Mouse (Mus musculus) CD8-positive naive resting alpha-beta T cell, adult 2 months (primary cell): ENCODE measurements around the gene Nebl.
A peak's percentile ranks its signal among the peaks of the same experiment; 100 is the strongest.

ENCODE experiments used
- DNase-seq, 2 experiments: peaks; one replicate each; pipeline ENCODE4 v3.0.0; 2022; ENCODE audit warnings: low read depth in 2 of 2, low spot score in 2 of 2

Nebl gene

DNA sequence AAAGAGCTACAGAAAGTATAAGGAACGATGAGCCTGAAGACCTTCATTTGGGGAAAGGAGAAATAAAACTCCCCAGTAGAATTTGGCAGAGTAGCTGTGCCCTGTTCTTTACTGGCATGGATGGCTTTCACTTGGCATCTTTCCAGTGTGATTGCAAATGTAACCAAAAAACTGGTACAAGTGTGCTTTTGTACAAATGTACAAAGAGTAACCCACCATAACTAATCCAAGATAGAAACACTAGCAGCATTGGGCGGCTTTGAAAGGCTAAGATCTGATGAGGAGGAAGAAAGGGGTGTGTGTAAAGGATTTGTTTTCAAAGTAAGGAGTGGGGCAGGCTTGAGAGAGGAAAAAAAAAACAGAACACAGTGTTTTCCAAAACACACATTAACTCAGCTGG, 21.2 kb downstream of the Nebl start:
- DNase-seq, result no peak

DNA sequence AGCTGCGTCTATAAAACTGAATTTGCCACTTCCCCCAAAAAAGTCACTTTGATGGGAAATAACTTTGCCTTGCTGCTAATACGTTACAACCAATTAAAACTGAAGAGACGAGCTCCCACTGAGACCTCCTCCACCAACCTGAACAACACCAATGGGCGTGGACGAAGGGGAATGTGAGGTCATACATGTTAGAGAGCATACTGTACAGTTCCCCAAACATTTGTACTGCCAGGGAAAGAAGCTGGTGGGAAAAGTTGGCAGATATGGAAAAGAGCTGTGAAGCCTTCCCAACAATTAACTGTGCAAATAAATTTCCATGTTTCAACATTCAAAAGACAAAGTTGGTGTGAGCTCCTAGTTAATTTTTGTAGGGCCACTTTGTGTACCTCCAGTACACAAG, 25.3 kb downstream of the Nebl start:
- no peak for DNase-seq

DNA sequence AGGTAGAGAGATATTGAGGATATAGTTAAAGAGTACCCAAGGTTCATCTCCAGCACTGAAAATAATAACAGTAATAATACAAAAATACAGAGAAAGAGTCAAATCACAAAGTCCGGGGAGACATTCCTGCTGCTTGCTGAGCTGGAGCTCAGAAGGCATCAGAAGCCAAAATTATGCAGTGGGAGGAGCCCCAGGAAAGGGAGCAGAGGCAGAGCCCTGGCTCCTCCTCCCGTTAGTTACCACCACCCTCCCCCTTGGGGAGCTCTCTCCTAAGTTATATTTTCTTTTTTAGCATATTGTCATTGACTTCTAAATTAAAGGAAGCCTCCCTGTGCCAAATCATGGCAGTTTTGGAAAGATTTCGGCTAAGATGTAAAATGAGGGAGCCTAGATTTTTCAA, 25.8 kb downstream of the Nebl start:
- no peak for DNase-seq

DNA sequence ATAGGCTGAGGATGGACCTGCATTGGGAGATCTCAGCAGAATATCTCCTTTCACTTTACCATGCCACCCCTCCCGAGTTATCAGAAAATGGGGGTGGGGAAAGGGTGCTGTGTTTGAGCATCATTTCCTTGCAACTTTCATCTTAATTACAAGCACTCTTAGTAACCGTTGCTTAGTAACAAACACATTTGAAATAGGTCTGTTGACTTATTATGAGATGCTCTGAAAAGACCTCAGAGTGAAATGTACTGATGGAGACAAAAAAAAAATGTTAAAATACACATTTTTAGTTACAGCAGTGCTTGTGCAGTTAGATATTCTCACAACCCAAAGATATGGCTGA, 28.1 kb downstream of the Nebl start:
- peak; percentile 4 to 14 for DNase-seq

DNA sequence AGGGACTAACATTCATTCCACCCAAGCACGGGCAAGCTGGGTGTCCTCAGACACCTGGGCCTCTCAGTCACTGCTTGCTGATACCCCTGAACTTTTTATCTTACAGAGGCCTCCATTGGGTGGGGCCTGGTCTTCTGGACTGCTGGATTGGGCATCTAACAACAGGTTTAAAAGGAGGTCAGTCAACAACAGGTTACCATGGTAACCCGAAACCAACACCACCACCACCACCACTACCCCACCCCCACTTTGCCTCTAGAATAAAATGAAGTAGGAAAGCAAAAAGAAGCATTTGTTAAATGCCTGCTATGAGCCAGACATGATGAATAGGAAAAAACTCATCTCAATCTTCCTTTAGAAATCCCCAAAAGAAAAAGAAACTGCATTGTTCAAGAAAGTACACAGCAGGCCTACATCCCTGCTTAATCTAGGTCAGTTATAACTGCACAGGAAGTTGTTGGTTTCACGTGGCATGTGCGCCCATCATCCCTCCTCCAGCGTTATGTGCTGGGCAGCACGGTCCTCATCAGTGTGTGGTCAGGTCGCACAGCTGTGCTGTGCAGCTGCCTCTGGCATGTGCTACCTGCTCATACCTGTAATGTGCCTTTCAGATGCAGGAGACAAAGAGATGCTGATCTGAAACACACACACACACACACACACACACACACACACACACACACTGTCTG, 28.6 kb downstream of the Nebl start:
- DNase-seq, result no peak

DNA sequence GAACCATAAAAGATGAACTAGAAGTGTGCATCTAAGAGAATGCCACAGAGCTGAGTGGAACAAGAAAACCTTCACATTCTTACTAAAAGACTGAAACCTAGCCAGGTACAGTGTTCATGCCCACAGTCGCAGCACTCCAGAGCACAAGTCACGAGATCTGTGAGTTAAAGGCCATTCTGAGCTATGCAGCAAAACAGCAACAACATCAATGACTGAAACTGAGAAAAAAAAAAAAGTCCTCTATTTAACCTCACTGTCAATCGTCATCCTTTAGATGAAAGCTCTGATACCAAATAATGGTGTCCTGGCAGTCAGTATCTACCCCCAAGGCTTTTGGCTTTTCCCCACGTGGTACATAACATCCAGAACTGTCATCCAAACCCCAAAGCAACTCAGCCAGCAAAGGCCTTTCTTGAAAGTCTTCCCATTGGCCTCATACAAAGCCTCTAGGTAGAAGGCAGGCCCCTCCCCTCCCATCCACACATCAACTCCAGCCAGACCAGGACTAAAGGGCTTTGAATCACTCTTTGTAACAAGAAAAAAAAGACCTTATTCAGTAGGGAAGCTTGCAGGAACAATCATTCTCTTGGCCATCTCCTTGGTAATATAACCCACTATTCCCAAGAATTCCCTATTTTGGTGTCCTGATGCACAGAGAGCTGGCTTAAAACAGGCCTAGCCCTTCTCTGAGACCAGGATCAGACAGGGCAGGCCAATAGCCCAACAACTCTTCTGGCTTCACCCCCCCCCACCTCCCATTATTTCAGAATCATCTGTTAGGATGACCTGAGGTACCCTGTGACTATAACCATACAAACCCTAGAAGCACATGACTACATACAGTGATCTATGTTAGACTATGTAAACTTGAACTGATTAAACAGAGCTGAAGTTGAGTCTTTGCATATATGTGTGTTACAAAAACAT, 32.8 kb downstream of the Nebl start:
- no peak for DNase-seq

DNA sequence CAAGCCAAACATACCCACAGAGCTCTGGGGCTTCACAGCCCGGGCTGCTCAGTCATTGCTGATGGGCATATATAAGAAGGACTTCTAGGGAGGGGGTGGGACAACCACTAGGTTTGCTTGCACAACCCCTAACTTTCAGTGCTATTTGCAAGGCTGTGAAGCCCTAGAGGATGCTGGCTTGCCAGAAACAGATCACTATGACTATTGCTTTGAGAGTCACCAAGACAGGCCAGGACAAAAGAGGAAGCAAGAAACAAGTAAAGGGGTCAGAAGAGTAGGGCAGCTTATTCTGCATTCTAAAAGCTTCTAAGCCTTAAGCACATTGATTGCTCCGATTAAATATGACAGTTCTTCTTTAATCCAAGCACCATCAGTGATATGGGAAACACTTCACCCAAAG, 38.3 kb downstream of the Nebl start:
- DNase-seq, result no peak

DNA sequence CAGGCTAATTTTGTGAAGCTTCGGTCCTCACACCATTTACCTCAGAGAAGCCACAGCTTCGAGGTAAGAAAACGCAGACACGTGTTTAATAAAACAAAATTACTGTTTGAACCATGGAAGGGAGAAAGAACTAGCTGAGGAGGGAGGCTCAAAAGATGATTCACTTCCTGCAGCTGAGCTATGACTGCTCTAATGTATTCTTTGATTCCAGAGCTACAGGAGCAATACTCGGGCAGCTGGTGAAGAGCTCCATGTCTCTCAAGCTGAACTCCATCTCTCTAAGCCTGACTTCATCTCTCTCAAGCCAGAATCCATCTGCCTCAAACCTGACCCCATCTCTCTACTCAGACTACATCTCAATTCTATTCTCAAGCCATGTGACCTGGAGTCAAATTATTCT, 41.0 kb downstream of the Nebl start:
- no peak for DNase-seq

DNA sequence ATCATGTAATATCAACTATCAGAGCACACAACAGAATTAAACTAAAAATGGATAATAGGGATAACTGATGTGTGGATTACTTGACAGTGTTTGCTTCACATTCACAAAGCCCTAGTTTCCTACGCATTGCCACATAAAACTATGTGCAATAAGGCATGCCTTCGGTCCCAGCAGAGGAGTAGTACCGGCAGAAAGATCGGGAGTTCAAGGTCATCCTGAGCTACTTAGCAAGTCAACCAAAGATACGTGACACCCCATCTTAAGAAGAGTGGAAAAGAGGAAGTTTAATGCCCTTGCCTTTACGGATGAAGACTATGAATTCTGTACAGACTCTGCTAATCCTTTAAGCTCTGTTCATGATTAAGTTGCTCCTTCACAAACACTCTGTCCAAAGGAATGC, 44.1 kb downstream of the Nebl start:
- DNase-seq, result no peak

DNA sequence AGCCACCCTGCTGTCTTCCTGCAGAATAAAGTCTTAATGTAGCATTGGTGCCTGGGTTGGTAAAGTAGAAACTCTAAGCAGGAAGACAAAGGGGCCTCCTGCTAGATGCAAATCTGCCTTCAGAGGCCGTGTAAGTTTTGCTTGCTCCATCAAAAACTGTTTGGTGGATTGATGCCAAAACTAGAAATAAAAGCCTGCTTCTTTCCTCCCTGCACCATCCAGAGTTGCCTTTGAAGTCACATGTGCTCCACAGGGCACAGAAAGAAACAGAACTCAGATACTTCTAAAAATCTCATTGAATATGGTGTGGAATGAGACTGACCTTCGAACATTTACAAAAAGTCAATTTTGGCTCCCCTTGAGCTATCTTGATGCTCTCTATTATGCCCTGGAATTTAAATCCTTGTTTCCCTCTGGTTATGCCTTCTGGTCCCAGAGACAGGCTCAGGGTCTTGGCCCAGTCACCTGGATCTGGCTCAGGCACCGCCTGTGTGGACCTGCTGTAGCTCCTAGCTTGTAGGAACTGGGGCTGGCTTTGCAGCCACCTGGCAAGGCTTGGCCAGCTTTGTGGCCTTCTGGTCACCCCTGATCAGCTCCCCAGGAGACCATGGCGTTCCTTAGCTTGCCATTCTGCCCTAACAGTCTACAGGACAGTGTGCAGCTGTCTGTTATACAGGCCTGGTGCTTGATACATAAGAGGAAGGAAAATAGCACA, 47.8 kb downstream of the Nebl start:
- no peak for DNase-seq

DNA sequence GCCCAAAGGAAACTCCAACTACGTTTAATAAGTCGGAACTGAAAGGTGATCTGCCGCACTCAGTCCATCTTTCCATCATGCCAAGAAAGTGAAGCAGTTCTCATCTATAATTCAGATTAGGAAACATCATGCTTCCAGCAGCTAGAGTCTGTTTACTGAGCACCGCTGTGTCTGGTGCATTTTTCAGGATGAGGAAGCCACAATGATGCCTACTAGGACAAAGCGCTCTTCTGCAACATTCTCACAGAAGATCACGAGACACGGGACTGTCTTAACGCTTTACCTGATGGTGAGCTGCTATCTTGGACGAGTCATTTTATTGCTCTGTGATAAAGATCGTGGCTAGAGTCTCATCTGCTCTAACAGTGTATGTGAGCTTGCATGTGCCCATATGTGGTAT, 59.1 kb downstream of the Nebl start:
- no peak for DNase-seq

DNA sequence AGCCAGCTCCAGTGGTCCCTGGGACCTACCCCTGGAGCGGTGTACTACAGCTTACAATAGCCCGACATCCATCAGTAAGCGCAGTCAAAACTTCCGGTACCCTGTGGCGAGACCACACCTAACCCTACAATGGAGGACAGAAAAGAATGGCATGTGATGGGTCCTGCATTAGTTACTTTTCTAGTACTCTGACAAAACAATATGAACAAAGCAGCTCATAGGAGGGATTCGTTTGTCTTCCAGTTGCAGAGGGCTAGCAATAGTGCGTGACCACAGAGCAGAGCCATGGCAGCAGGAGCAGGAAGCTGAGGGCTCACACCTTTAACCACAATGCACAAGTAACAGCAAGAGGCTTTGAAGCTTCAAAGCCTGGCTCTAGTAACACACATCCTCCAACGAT, 59.7 kb downstream of the Nebl start:
- peak; percentile 58 to 59 for DNase-seq

DNA sequence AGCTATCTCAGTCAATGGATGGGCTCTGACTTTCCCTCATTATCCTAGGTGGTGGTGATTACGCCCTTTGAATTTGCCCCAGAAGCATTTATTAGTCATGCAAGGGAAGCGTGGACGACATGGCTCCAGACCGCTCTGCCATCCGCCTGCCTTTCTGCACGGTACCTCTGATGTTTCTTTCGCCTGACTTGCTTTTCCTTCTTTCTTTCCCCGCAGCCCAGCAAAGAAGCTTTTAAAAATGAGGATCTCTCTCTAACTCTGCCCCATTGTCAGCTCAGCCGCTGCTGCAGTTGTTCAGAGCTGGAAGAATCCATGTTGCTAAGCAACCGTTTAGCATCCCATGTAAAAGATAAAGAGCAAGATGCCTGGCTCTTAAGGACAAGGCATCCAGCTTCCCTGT, 61.3 kb downstream of the Nebl start:
- no peak for DNase-seq

DNA sequence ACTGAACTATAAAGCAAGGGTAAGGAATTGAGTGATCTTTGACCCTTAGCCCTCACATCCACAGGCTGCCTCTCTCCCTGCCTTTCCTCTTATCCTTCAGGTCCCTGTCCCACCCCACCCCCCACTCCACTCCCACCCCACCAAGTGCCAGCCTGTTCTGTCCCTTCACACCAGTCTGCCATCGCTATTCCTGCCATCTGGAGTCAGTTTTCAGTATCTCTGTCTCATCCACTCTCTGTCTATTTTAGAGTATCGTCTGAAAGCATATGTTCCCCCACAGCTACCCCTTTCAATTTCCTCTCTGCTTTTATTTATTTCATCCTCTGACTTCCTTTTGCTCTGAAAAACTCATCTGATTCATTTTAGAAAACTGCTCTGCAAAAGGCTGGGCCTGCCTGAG, 62.3 kb downstream of the Nebl start:
- DNase-seq, result no peak

DNA sequence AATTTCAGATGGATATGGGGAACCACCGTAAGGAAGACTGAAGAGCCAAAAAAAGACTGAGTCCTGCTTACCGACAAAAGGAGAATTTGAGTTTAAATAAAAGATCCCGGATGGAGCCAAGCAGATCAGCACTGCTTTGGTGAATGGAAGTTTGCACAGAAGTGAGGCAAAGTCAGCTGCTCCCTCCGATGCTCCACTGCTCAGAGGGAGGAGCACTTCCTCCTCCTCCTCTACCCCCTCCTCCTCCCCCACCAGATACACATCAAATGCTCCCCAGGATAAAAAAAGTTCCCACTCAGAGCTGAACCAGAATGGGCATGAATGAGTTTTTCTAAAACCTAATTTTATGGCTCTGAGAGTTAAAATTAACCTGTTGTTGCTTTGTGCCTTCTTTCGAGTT, 73.1 kb downstream of the Nebl start:
- DNase-seq, result no peak

DNA sequence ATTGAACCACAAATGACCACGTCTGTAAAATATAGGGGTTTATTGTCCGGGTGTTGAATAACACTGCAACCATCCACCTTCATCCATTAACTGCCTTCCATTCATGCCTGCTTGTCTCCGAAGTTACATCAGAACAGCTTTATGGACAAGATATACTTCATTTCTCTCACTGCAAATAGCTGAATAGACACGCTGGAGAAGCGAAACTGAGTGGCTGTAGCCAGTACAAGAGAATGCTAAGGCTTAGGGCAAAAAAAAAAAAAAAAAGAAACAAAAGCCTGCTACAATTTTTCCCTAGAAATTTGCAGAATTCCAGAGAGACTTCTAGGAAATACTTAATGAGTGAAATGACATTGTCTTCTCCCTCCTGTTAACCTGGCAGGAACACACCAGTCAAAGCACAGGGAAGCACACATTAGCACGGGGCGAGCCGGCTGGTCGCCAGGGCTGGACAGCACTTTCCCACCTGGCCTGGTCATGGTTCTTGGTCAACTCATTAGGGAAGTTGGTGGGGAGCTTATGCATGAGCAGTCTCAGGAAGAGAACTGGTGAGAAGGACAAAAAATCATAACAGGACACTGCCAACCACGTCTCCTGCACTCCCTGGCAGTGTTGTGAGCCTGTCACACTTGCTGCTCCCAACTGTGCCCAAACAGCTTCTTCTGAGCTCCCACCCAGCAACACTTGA, 81.0 kb downstream of the Nebl start:
- DNase-seq, result no peak

DNA sequence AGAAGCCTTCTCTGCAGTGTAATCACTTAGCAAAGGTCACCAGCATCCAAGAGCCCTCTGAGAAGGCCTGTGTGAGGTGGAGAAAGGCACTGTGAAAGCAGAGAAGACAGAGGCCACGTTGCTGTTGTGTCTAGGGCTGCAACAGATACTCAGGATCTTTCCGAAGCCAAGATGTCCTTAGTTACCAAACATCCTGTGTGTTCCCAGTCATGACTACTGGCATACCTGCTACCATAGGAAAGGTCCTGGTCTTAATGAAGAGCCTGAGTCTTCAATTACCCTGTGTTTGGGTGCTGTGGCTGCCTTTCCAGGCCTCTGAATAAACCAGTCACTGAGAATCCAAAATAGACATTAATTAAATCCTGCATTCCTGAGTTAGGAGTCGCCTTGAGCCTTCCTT, 81.5 kb downstream of the Nebl start:
- DNase-seq, result no peak

DNA sequence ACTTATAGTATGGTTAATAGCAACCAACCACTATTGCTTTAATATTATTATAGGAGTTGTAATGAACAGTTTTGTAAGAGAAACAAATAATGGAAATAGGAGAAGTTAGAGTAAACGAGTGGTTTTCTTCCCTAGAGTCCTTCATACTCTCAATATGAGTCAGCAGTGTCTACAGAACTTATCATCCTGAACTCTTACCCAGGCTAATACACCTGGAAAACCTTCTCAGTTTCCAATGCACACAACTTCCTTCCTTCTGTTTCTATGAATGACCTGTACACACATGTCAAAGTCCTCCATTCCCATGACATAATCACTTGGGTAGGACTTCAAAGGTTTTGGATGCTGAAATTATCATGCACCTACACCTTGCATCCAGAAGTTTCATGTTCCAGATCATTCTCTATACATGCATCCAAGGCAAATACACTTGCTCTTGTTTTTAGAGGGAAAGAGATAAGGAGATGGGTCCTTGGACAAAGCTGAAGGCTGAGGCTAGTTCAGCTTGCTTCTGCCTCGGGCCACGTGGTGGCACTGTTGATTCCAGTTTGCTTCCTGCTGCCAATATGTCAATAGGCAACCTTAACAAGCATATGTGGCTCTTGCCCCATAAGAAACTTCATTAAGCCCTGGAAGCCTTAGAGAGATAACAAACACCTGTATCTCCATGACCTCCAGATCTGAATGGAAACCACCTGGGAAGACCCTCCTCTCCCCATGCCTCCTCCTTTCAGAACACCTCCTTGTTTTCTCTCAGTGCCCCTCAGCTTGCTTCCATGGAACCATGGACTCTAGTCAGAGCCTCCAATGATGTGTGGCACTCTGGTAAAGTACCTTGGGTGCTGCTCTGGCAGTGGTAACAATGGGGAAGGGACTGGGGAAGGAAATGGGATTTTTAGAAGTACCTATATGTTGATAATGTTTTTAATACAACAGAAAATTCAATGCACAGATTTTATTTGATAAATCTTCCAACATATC, 86.7 kb downstream of the Nebl start:
- DNase-seq, result peak; percentile 55 to 60

DNA sequence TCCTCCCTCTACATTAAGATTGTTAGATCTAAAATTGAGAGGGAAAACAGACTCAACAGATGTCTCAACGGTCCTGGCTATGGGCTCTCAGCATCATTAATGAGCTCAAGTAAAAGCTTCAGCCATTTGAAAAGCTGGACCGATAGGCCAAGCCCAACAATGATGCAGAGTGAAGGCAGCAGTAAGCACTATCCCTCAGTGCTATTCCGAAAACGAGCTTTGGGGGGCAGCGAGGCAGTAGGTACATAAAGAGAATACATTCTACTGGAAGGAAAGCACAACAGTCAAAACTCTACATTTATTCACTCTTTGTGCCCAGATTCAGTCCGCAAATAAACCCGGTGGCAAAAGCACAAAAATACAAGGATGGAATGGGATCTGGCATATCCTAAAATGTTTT, 87.4 kb downstream of the Nebl start:
- no peak for DNase-seq

DNA sequence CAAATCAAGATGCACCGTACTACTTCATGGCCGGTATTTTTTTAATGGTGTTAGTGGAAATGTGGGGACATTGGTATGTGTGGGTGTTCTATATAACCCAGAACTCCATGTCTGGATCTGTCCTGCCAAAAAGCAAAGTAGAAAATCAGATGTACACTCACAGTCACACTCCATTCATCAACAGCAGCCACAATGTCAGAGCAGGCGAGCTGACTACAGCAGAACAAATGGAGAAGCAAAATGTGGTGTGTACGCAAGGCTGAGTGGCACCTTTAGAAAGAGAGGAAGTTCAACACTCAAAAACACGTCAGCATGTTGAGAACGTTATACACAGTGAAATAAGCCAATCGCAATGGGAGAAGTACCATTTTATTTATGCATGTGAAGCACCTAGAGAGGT, 88.5 kb downstream of the Nebl start:
- no peak for DNase-seq
